Mouse (Mus musculus) mouse trophoblast stem cell (cell line): Measurements from ENCODE around the gene Comt.

ENCODE experiments used
- in situ Hi-C, 2 experiments: fragments of 300-500 bp; cut with MseI, MboI; formaldehyde crosslinking; loops; 2 replicates in 1 of 2; 3 replicates in 1 of 2; pipeline ENCODE4 v1.15.1; 2025

The Comt gene

GRCm38 (mm10) chr16:18388583-18389435 lies 37.8 kb downstream of the Comt start:
- in situ Hi-C loops, result no loop called here

- in situ Hi-C loops, result no loop called here
Measured at GRCm38 (mm10) chr16:18387704-18388582, 38.7 kb downstream of the Comt start.

- in situ Hi-C loops, result no loop called here
Measured at GRCm38 (mm10) chr16:18386972-18387371, 39.7 kb downstream of the Comt start.

DNA sequence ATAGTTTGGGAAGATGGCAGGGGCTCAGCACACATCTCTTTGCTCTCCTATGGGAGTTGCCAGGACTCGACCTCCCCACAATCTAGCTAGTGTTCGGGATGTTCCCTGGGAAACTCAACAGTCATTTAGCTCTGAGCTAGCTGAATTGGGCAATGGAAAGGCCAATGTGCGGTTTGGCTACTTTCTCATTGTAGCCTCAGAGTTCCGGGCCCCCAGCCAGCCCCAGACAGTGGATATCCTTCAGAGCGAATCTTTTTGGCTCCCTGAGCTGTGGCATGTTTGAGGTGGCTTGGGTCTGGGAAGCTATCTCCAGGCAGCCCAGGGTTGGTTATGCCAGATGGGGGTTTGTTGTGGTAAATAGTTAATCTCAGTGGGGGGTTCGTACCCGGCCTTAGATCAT lies 40.2 kb downstream of the Comt start:
- in situ Hi-C loops, result no loop called here

GRCm38 (mm10) chr16:18385411-18385810 lies 41.2 kb downstream of the Comt start:
- in situ Hi-C loops, result no loop called here

GRCm38 (mm10) chr16:18384659-18385058 lies 42.0 kb downstream of the Comt start:
- in situ Hi-C loops, result no loop called here

DNA sequence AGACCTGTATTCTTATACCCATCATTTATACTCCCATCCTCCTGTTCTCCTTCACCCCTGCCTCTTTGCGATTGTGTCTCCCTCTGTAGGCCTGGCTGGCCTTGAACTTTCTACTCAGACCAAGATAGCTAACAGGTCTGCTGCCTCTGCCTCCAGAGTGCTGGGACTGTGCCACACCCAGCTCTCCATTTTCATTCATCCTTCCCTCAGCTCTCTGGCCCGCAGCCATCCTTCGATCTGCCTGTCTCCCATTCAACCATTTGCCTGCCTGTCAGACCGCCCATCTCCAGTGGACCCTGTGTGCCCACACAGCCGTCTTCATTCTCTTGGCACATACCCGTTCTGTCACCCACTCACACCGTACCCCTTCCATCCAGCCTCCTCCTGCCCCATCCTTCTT lies 42.4 kb downstream of the Comt start:
- in situ Hi-C loops, result no loop called here

GRCm38 (mm10) chr16:18383756-18384155 lies 42.9 kb downstream of the Comt start:
- in situ Hi-C loops, result no loop called here

- in situ Hi-C loops, result no loop called here
Measured at GRCm38 (mm10) chr16:18383045-18383726, 43.5 kb downstream of the Comt start.

DNA sequence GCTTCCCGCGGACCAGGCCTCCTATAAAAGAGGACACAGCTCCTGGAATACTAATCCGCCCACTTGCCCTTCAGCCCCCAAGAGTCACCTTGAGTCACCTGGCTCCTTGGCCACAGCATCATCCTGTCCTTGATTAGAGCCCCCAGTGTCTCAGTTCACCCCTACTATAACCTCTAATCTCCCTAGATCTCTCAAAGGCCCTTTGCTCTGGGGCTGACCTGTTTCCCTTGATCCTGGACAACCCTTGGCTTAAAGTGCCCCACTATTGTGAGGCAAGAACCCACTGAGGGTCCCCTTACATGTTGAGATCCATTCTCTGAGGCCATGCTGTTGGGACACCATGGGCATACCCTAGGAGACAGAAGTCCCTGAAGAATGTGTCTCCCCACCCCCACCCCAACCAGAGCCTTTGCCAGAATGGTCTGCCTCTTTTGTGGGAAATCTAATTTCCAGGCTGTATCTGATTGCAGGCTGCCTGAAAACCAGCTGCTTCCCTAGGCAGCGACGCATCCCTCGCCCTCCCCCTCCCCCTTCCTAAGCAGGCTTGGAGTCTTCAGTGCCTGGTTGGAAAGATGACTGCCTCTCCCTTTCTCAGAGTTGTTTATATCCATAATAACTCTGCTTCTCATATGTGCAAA lies 44.9 kb downstream of the Comt start:
- in situ Hi-C loops, result no loop called here

GRCm38 (mm10) chr16:18380495-18381063 lies 46.1 kb downstream of the Comt start:
- in situ Hi-C loops, result no loop called here

DNA sequence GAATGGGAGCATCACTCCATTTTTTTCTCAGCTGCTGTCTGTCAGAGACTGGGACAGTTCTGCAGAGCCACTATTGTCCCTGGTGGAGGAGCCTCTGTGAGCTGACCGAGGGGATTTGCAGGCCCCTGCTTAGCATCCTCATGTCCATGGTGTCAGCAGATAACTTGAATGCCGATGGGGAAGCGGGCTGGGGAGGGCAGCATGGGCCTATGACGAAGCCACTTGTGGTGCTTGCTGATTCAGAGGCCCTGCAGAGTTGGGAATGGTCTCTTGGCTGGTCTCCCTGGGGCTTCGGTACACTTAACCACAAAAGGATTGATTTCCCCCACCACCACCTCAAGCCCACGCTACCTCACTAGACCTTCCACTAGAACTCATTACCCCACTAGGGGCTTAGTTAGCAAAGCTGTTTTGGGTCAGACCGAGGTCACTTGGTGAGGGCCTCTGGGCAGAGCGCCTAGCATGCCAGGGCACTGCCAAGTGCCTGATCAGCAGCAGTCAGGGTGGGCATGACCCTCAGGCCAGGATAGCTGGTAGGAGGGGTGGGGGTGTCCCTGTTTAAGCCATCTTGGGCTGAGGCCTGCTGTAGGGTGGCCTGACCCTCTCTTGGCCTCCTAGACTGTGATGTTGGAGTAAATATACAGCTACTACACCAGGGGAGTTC lies 47.2 kb downstream of the Comt start:
- in situ Hi-C loops, result no loop called here

DNA sequence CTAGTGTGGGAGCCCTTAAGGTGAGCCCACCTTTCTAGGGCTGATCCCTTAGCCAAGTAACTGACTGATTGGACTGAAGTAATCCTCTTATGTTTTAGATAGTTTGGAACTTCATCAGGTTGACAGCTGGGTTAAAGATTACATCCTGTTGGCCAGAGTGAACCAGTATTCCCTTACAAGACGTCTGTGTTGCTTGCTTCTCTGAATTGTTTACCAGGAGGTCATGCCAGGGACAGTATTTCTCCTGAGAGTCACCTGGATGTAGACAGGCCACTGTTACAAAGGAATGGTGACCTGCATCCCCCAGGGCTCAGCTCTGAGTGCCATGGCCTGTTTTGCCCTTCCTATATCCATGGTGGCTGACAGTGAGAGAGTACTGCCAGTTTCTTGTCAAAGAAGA lies 48.2 kb downstream of the Comt start:
- in situ Hi-C loops, result no loop called here

GRCm38 (mm10) chr16:18377203-18377602 lies 49.4 kb downstream of the Comt start:
- in situ Hi-C loops, result no loop called here

DNA sequence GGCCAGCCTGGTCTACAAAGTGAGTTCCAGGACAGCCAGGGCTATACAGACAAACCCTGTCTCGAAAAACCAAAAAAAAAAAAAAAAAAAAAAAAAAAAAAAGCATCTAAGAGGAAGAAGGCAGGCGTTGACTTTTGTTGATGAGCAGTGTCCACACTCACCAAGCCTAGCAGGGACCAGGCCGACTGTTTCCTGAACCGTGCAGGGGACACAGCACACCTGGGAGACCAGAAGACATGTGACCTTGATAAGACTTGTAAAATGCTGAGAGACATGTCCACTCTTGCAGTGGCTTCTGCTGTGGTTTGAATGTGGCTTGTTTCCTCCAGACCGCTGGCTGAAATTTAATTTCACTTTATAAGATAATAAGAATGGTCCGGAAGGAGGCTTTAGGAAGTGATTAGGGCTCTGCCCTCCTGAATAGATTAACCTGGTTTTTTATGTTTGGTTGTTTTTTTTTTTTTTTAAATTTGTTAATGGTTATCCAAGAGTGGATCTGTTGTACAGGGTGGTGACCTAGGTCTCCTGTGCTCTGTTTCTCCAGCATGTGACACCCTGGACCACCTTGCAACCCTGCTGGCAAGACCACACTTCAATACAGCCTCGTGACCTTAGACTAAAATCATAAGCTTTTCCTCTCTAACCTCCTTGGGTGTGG lies 50.2 kb downstream of the Comt start:
- in situ Hi-C loops, result no loop called here

DNA sequence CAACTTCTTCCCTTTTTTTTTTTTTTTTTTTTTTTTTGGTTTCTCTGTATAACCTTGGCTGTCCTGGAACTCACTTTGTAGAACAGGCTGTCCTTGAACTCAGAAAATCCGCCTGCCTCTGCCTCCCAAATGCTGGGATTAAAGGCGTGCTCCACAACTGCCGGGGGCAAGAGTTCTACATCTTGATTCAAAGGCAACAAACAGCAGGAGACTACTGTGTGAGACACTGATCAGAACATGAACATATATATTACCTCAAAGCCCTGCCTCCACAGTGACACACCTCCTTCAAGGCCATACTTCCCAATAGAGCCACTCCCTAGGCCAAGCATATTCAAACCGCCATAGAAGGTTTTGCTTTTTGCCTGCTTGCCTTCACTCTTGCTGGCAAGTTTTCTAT lies 53.0 kb downstream of the Comt start:
- in situ Hi-C loops, result no loop called here

GRCm38 (mm10) chr16:18370197-18370596 lies 56.5 kb downstream of the Comt start:
- in situ Hi-C loops, result no loop called here

DNA sequence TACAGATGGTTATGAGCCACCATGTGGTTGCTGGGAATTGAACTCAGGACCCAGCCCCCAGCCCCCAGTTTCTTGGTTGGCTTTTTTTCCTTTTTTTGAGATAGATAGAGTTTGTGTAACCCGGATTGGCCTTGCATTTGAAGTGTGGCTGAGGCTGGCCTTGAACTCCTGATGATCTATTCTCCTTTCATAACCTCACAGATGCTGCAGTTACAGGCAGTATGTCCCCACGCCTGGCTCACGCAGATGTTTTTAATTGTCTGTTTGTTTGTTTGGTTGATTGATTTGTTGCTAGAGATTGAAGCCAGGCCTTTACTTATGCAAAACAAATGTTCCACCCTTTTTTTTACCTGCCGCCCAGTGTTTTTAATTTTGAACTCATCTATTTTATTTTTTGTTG lies 59.8 kb downstream of the Comt start:
- in situ Hi-C loops, result no loop called here

DNA sequence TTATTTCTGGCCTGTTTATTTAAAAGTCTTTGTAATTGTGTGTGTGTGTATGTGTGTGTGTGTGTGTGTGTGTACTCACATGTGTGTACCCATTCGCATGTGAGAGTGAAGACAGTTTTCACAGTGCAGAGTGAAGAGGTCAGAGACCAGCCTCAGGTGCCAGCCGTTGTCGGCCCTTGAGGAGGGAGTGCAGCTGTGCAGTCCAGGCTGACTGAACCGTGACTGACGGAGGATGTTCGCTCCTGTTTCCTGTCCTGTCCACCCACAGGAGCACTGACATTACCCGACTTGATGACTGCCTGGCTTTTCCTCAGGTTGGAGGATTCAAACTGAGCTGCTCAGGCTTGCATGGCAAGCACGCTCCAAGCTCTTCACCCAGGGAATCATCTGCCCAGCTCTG lies 63.7 kb downstream of the Comt start:
- in situ Hi-C loops, result no loop called here

DNA sequence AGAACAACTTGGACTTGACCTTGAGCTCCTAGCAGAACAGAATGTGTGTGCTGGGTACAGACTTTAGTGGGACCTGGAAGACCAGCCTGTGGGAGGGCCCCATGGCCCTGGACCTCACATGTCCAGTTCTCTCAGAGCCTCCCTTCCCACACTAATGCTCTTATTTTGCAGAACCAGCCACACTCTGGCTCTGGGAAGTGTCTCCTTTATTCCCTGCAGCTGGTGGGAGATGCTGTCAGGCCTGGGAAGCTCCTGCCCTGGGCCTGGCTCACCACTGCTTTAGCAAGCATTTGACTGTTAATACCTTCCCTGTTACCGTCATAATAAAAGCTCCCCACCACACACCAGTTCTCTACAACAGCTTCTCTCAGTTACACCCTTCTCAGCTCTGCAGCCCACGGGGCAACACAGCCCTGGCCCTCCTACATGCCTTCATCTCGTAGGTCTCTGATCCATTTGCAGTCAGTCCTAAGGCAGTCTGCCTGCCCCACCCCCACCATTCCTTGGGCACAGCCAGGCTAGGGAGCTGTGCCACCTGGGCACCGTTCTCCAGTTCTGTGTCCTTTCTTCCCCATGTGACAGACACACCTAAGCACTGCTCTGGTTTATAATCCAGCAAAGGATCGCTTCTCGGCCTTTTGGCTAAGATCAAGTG lies 66.4 kb downstream of the Comt start:
- in situ Hi-C loops, result no loop called here
